Mouse (Mus musculus): ENCODE measurements around the gene Dsn1.

The Dsn1 gene

GRCm38 (mm10) chr2:156967388-156967787, 39.6 kb downstream of the Dsn1 start:
- no peak for DNase-seq (ENCODE audit: low spot score)

GRCm38 (mm10) chr2:156963891-156964290, 43.1 kb downstream of the Dsn1 start:
- DNase-seq (ENCODE audit: low spot score): no peak

- DNase-seq (ENCODE audit: low spot score): no peak
Observed at GRCm38 (mm10) chr2:156958496-156959252, 48.3 kb downstream of the Dsn1 start.

GRCm38 (mm10) chr2:156957035-156957434, 49.9 kb downstream of the Dsn1 start:
- no peak for DNase-seq (ENCODE audit: low spot score)

- DNase-seq (ENCODE audit: low spot score): no peak
Observed at GRCm38 (mm10) chr2:156956306-156956705, 50.6 kb downstream of the Dsn1 start.

- DNase-seq (ENCODE audit: low spot score): no peak
Observed at GRCm38 (mm10) chr2:156954463-156954862, 52.5 kb downstream of the Dsn1 start.

- DNase-seq (ENCODE audit: low spot score): no peak
Observed at GRCm38 (mm10) chr2:156951301-156952094, 55.5 kb downstream of the Dsn1 start.

- no peak for DNase-seq (ENCODE audit: low spot score)
Observed at GRCm38 (mm10) chr2:156950816-156951215, 56.1 kb downstream of the Dsn1 start.

All from embryo, embryonic 10 days (tissue).